Comparison of ENCODE assay signal across 25 mouse cellular contexts in genomic region chr11:103666907-103667426, GRCm38 (mm10). TPM values are rescaled to one million over a fixed set of nuclear protein-coding genes. Genes with fewer than 3 reads are reported as not detected.
DNase-seq lines count a peak whose midpoint lies in the region; ATAC-seq and TF ChIP-seq lines count a peak whose summit lies in the region.
"Had no signal": no experiment of that assay in that cellular context is flagged by ENCODE, and none has a peak within 500 bp of the region (broad histone marks: within the 10 kb centered on the region; RNA-seq: fewer than 3 reads in every experiment).

No protein-coding gene starts in this region.

- no peak for TF ChIP-seq CTCF in cortical plate, adult 2 months (IDR thresholded peaks at IDR 0.05; ENCODE audit: extremely low read depth, insufficient read depth, low read length)

- H3K4me1 ChIP-seq in hindbrain, embryonic 13.5 days (replicated peaks): peaks cover 24% of the 10 kb centered on the region
- peaks cover 18% of the 10 kb centered on the region for H3K4me1 ChIP-seq in hindbrain, embryonic 16.5 days (ENCODE audit: control insufficient read depth, insufficient read depth, low read depth, low read length)
- peaks cover 22% of the 10 kb centered on the region for H3K4me1 ChIP-seq in cortical plate, adult 2 months (ENCODE audit: control insufficient read depth, insufficient read depth, low read length)
- H3K4me1 ChIP-seq in midbrain, embryonic 16.5 days (ENCODE audit: control insufficient read depth, insufficient read depth, low read length): peaks cover 21% of the 10 kb centered on the region
- H3K4me1 ChIP-seq: liver, embryonic 13.5 days had no signal

- 0 out of 2 replicates have a peak, but pooled peaks cover 3% of the 10 kb centered on the region for H3K36me3 ChIP-seq in hindbrain, embryonic 13.5 days
- no peaks in the 10 kb centered on the region for H3K36me3 ChIP-seq in hindbrain, embryonic 16.5 days (ENCODE audit: control insufficient read depth, insufficient read depth, low read length)
- no peaks in the 10 kb centered on the region for H3K36me3 ChIP-seq in midbrain, embryonic 16.5 days (ENCODE audit: control insufficient read depth, insufficient read depth, low read length)
- H3K36me3 ChIP-seq: embryonic facial prominence, embryonic 15.5 days; heart, embryonic 13.5 days; hindbrain, embryonic 12.5 days; liver, embryonic 13.5 days had no signal

- no peak overlapping the region for H3K4me2 ChIP-seq in hindbrain, embryonic 13.5 days
- no peak overlapping the region for H3K4me2 ChIP-seq in hindbrain, embryonic 16.5 days (ENCODE audit: low read length)
- 0 out of 2 replicates have a peak overlapping the region, but pooled peaks have one; percentile 10 for H3K4me2 ChIP-seq in midbrain, embryonic 16.5 days (ENCODE audit: low read length)
- H3K4me2 ChIP-seq: embryonic facial prominence, embryonic 15.5 days; heart, embryonic 13.5 days; hindbrain, embryonic 12.5 days; liver, embryonic 13.5 days had no signal

- H3K27ac ChIP-seq in hindbrain, embryonic 13.5 days: no peak overlapping the region
- no peak overlapping the region for H3K27ac ChIP-seq in hindbrain, embryonic 16.5 days (ENCODE audit: low read depth, low read length)
- H3K27ac ChIP-seq in cortical plate, adult 2 months (ENCODE audit: insufficient read depth, low read length): peak overlapping the region; percentile 87
- H3K27ac ChIP-seq in midbrain, embryonic 16.5 days (ENCODE audit: low read length): no peak overlapping the region; the same call in 1 of the 2 replicates
- H3K27ac ChIP-seq: embryonic facial prominence, embryonic 15.5 days; heart, adult 2 months; heart, embryonic 13.5 days; hindbrain, embryonic 12.5 days; liver, embryonic 13.5 days had no signal

- ATAC-seq in hindbrain, embryonic 13.5 days (ENCODE audit: low FRiP score): 0 out of 2 replicates have a peak, but pooled peaks have one; percentile 21
- ATAC-seq in hindbrain, embryonic 16.5 days: no peak; the same call in 1 of the 2 replicates
- peak; percentile 71 for ATAC-seq in midbrain, embryonic 16.5 days
- ATAC-seq: intestine, embryonic 16.5 days had no signal

- 54% methylated on average over 13 of the region's 13 CpGs for WGBS in hindbrain, embryonic 13.5 days
- 47% methylated on average over 13 of the region's 13 CpGs for WGBS in hindbrain, embryonic 16.5 days
- 24% methylated on average over 13 of the region's 13 CpGs for WGBS in midbrain, embryonic 16.5 days

- H3K27me3 ChIP-seq in hindbrain, embryonic 13.5 days: peaks cover 5% of the 10 kb centered on the region; the same call in 1 of the 2 replicates
- no peaks in the 10 kb centered on the region for H3K27me3 ChIP-seq in hindbrain, embryonic 16.5 days (replicated peaks; ENCODE audit: control insufficient read depth, insufficient read depth, low read length)
- H3K27me3 ChIP-seq in midbrain, embryonic 16.5 days (ENCODE audit: control insufficient read depth, insufficient read depth, low read depth, low read length): no peaks in the 10 kb centered on the region
- H3K27me3 ChIP-seq: embryonic facial prominence, embryonic 15.5 days; liver, embryonic 13.5 days had no signal

- no peak for TF ChIP-seq POLR2A in cortical plate, adult 2 months (IDR thresholded peaks at IDR 0.05; ENCODE audit: extremely low read depth, insufficient read depth, low read length)

- no peaks in the 10 kb centered on the region for H3K9me3 ChIP-seq in hindbrain, embryonic 13.5 days
- H3K9me3 ChIP-seq in hindbrain, embryonic 16.5 days (ENCODE audit: control insufficient read depth, low read length): no peaks in the 10 kb centered on the region
- H3K9me3 ChIP-seq in midbrain, embryonic 16.5 days (replicated peaks; ENCODE audit: control insufficient read depth, low read length, poor library complexity, severe bottlenecking): no peaks in the 10 kb centered on the region
- H3K9me3 ChIP-seq: embryonic facial prominence, embryonic 15.5 days; G1E; heart, embryonic 13.5 days; hindbrain, embryonic 12.5 days; liver, embryonic 13.5 days had no signal

- peak; percentile 19 for DNase-seq in Muller cell, postnatal 12 days (ENCODE audit: inconsistent ontology term)
- DNase-seq in lung, postnatal 25 days (ENCODE audit: low spot score): no peak
- no peak for DNase-seq in thymus, postnatal 25 days
- DNase-seq: adrenal gland, adult 2 months; B cell, adult 2 months; gastrocnemius, postnatal 36 days; heart, adult 2 months; heart, postnatal 14 days; kidney, adult 9 months; kidney, postnatal 14 days; liver, embryonic 13.5 days; lung, adult 2 months; lung, postnatal 14 days; thymus, postnatal 14 days had no signal

- no peak overlapping the region for H3K4me3 ChIP-seq in hindbrain, embryonic 13.5 days
- no peak overlapping the region for H3K4me3 ChIP-seq in hindbrain, embryonic 16.5 days (ENCODE audit: low read length)
- no peak overlapping the region for H3K4me3 ChIP-seq in cortical plate, adult 2 months (ENCODE audit: insufficient read depth, low read length)
- no peak overlapping the region for H3K4me3 ChIP-seq in midbrain, embryonic 16.5 days (ENCODE audit: low read depth, low read length)
- H3K4me3 ChIP-seq: embryonic facial prominence, embryonic 15.5 days; heart, adult 2 months; heart, embryonic 13.5 days; hindbrain, embryonic 12.5 days; liver, embryonic 13.5 days had no signal

- no peak overlapping the region for H3K9ac ChIP-seq in hindbrain, embryonic 13.5 days
- no peak overlapping the region for H3K9ac ChIP-seq in hindbrain, embryonic 16.5 days (ENCODE audit: low read depth, low read length)
- 0 out of 2 replicates have a peak overlapping the region, but pooled peaks have one; percentile 14 for H3K9ac ChIP-seq in midbrain, embryonic 16.5 days (ENCODE audit: low read depth, low read length)
- H3K9ac ChIP-seq: embryonic facial prominence, embryonic 15.5 days; heart, embryonic 13.5 days; hindbrain, embryonic 12.5 days; liver, embryonic 13.5 days had no signal

RNA-seq across cellular contexts. Expression of gene Rprml, which starts 17.6 kb away (rescaled TPM):
- 0.26 TPM in 1 of 2 replicates, not detected in the other for polyA plus RNA-seq in hindbrain, embryonic 13.5 days (2015; fragmentation: Nextera tagmentation; extraction: Ambion mirVana)
- polyA plus RNA-seq in hindbrain, embryonic 16.5 days (2015; fragmentation: Nextera tagmentation; extraction: Ambion mirVana): 2.6 and 3.5 TPM in 2 replicates
- polyA plus RNA-seq in cortical plate, adult 2 months (2012; rRNA removed): 107 and 122 TPM in 2 replicates
- polyA plus RNA-seq in midbrain, embryonic 16.5 days (2015; fragmentation: Nextera tagmentation; extraction: Ambion mirVana): 2.1 and 3.4 TPM in 2 replicates
- polyA plus RNA-seq: G1E; heart, adult 2 months; heart, embryonic 13.5 days; hindbrain, embryonic 12.5 days; liver, embryonic 13.5 days; stomach, embryonic 14.5 days had no signal

RNA-seq across cellular contexts. Expression of gene Lyzl6, which starts 28.3 kb away (rescaled TPM):
- polyA plus RNA-seq in hindbrain, embryonic 13.5 days (2015; fragmentation: Nextera tagmentation; extraction: Ambion mirVana): not detected in 2 replicates
- polyA plus RNA-seq in hindbrain, embryonic 16.5 days (2015; fragmentation: Nextera tagmentation; extraction: Ambion mirVana): not detected in 2 replicates
- not detected in 2 replicates for polyA plus RNA-seq in cortical plate, adult 2 months (2012; rRNA removed)
- not detected in 2 replicates for polyA plus RNA-seq in midbrain, embryonic 16.5 days (2015; fragmentation: Nextera tagmentation; extraction: Ambion mirVana)
- polyA plus RNA-seq: adrenal gland, adult 2 months; embryonic facial prominence, embryonic 15.5 days; G1E; heart, adult 2 months; heart, embryonic 13.5 days; hindbrain, embryonic 12.5 days; intestine, embryonic 16.5 days; limb, embryonic 14.5 days; liver, embryonic 13.5 days; lung, adult 2 months; stomach, embryonic 14.5 days had no signal

RNA-seq across cellular contexts. Expression of gene Gosr2, which starts 30.7 kb away (rescaled TPM):
- 90.7 and 91.6 TPM in 2 replicates for polyA plus RNA-seq in hindbrain, embryonic 13.5 days (2015; fragmentation: Nextera tagmentation; extraction: Ambion mirVana)
- 95.6 and 97.5 TPM in 2 replicates for polyA plus RNA-seq in hindbrain, embryonic 16.5 days (2015; fragmentation: Nextera tagmentation; extraction: Ambion mirVana)
- polyA plus RNA-seq in cortical plate, adult 2 months (2012; rRNA removed): 92.3 and 99.9 TPM in 2 replicates
- 93.2 and 96.2 TPM in 2 replicates for polyA plus RNA-seq in midbrain, embryonic 16.5 days (2015; fragmentation: Nextera tagmentation; extraction: Ambion mirVana)

RNA-seq across cellular contexts. Expression of gene Gm884, which starts 46.0 kb away (rescaled TPM):
- not detected in 2 replicates for polyA plus RNA-seq in hindbrain, embryonic 13.5 days (2015; fragmentation: Nextera tagmentation; extraction: Ambion mirVana)
- not detected in 2 replicates for polyA plus RNA-seq in hindbrain, embryonic 16.5 days (2015; fragmentation: Nextera tagmentation; extraction: Ambion mirVana)
- polyA plus RNA-seq in cortical plate, adult 2 months (2012; rRNA removed): not detected in 2 replicates
- not detected in 2 replicates for polyA plus RNA-seq in midbrain, embryonic 16.5 days (2015; fragmentation: Nextera tagmentation; extraction: Ambion mirVana)
- polyA plus RNA-seq: adrenal gland, adult 2 months; embryonic facial prominence, embryonic 15.5 days; G1E; heart, adult 2 months; heart, embryonic 13.5 days; hindbrain, embryonic 12.5 days; intestine, embryonic 16.5 days; limb, embryonic 14.5 days; liver, embryonic 13.5 days; lung, adult 2 months; stomach, embryonic 14.5 days had no signal

Comparison
In these comparisons a context has a peak if more than half of its experiments do, and no peak if none do; other contexts are left out.
1. RNA of gene Rprml, which starts 17.6 kb away (polyA plus RNA-seq): 107 to 122 TPM in cortical plate, adult 2 months; 2.6 to 3.5 TPM in hindbrain, embryonic 16.5 days, 2.1 to 3.4 TPM in midbrain, embryonic 16.5 days and 0.26 TPM in hindbrain, embryonic 13.5 days; every median in the first group is over 10 times any median in the second.